Mouse (Mus musculus): Measurements from ENCODE around the gene Usp22.

Gene Usp22

DNA sequence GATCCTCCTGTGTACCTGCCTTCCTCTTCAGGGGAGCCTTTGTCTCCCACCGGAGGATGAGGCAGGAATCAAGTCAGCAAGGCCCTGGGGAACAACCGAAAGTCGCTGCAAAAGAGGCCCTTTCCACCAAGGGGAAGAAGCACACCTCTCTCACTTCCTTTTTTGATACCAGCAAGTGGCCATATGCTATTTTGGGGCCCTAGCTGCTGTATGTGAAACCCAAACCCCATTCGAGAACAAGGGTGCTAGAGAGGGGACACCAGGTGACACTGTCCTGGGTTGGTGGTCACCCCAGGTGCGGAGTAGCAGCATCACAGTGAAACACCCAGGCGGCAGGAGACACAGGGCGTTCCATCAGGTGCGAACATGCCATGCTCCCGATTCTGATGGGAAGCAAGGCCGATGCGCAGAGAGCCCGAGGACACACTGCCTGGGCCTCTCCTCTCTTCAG is 65.9 kb downstream of the Usp22 start:
- no peak for DNase-seq (ENCODE audit: low spot score in 2 of 2)

DNA sequence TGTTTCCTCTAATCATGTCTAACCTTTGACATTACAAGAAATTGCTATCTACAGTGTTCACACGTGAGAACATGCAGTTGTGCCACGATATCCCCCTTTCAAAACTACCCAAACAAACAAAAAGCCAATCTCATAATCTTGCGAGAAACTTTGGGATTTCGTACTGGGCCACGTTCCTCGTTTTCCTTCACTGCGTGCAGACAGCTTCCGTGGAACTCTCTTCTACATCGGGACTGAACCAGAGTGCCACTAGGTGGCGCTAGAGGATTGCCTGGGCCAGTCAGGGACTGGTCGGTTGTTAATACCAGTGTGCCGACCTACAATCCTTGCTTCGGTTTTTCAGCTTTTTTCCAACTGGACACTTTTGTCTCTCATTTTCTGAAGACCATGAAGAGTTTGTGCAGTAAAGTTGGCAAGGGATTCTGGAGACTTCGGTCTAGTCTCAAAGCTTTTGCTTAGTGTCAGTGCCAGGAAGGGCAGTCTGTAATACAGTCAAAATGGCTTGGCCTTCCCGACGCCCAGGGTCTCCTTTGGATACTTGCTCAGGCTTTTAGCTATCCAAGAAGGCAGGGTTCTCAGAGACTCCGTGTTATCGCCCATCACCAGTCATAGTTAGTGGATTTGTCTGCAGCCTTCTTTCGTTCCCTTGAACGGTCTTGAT is 70.5 kb downstream of the Usp22 start:
- peak; percentile 58 to 71 for DNase-seq (ENCODE audit: low spot score in 2 of 2)

- DNase-seq (ENCODE audit: low spot score in 2 of 2): no peak
Measured at GRCm38 (mm10) chr11:61102397-61103339, 72.2 kb downstream of the Usp22 start.

Measured in urinary bladder, adult 18-20 months (tissue).